Mouse (Mus musculus): ENCODE measurements at regions not wholly inside any gene's neighbourhood (a gene's known extent, or its start where the extent isn't known, plus 50 kb on each side); places are given as distances from the start of the nearest gene placed in this dataset.

DNA sequence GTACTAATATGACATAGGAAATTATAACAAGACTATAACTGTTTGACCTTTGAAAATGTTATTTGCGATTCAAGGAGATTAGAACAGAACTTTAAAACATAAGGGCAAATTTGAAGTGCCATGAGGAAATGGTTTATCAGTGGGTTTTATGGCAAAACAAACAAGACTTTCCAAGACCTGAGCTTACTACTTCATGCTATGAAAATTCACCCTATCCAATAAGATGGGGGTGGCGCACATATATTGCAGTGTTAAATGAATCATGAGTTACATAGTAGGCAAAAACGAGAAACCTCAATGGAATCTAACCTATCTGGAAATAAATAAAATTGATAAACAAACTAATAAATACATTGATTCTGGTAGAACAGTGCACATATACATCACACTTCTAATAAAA, 2804.3 kb downstream of the Poteg start:
- TF ChIP-seq EP300 (IDR thresholded peaks at IDR 0.05; ENCODE audit: low read depth), result no peak
- TF ChIP-seq CTCF (IDR thresholded peaks at IDR 0.05; ENCODE audit: low read depth), result no peak

All from heart, postnatal 0 days (tissue).